In the genomic region with DNA sequence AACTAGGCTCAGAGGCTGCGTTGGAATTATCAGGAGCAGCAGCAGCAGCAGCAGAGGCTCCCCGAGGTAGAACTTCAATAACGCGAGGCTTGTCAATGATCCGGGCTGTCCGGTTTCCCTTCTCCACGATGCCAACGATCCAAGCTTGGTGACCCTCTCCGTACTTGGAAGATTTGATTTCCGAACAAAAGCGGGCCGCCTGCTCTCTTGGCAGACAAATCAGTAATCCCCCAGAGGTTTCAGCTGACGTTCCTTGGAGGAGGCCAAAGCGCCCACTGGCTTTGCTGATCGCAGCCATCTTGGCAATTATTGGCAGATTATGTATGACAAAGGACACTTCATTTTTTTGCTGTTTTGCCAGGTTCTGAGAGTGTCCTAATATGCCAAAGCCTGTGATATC, we compare ENCODE assay signal across 8 mouse cellular contexts. TPM values are rescaled to one million over a fixed set of nuclear protein-coding genes. Genes with fewer than 3 reads are reported as not detected.
DNase-seq lines count a peak whose midpoint lies in the region; ATAC-seq and TF ChIP-seq lines count a peak whose summit lies in the region.

No protein-coding gene starts in this region.

- ATAC-seq in heart, embryonic 12.5 days (ENCODE audit: insufficient number of reproducible peaks, low FRiP score), result no peak
- no peak for ATAC-seq in heart, postnatal 0 days (ENCODE audit: insufficient read depth, low read depth)
- ATAC-seq in liver, postnatal 0 days, result no peak

- H3K4me2 ChIP-seq in heart, embryonic 12.5 days, result peak overlapping the region; percentile 74
- peak overlapping the region; percentile 84 for H3K4me2 ChIP-seq in heart, postnatal 0 days (ENCODE audit: low read depth, low read length)
- peak overlapping the region; percentile 96 for H3K4me2 ChIP-seq in liver, postnatal 0 days (ENCODE audit: low read depth, low read length)

- peaks cover 3% of the 10 kb centered on the region; the same call in 1 of the 2 replicates for H3K9me3 ChIP-seq in heart, embryonic 12.5 days (replicated peaks)
- H3K9me3 ChIP-seq in heart, postnatal 0 days (replicated peaks; ENCODE audit: control insufficient read depth, low read length), result no peaks in the 10 kb centered on the region
- H3K9me3 ChIP-seq in liver, postnatal 0 days (ENCODE audit: low read length), result peaks cover 6% of the 10 kb centered on the region; the same call in 1 of the 2 replicates

- H3K36me3 ChIP-seq in heart, embryonic 12.5 days, result peaks cover 30% of the 10 kb centered on the region
- H3K36me3 ChIP-seq in heart, postnatal 0 days (replicated peaks; ENCODE audit: control insufficient read depth, insufficient read depth, low read length), result peaks cover 16% of the 10 kb centered on the region
- peaks cover 9% of the 10 kb centered on the region for H3K36me3 ChIP-seq in liver, postnatal 0 days (replicated peaks; ENCODE audit: insufficient read depth, low read length)

- H3K27ac ChIP-seq in heart, embryonic 12.5 days (ENCODE audit: poor library complexity, severe bottlenecking), result no peak overlapping the region
- no peak overlapping the region for H3K27ac ChIP-seq in heart, postnatal 0 days (ENCODE audit: low read depth)
- peak overlapping the region; percentile 94 for H3K27ac ChIP-seq in liver, postnatal 0 days (ENCODE audit: low read depth)

- WGBS in heart, embryonic 12.5 days, result 95% methylated on average over 15 of the region's 15 CpGs
- 88% methylated on average over 15 of the region's 15 CpGs for WGBS in heart, postnatal 0 days
- 79% methylated on average over 15 of the region's 15 CpGs for WGBS in liver, postnatal 0 days (ENCODE audit: insufficient replicate concordance)

- H3K27me3 ChIP-seq in heart, embryonic 12.5 days (replicated peaks), result no peaks in the 10 kb centered on the region
- H3K27me3 ChIP-seq in heart, postnatal 0 days (ENCODE audit: control insufficient read depth, insufficient read depth, low read length), result no peaks in the 10 kb centered on the region
- H3K27me3 ChIP-seq in liver, postnatal 0 days (ENCODE audit: insufficient read depth, low read length), result no peaks in the 10 kb centered on the region

- DNase-seq in heart, adult 9 months (ENCODE audit: low spot score in 2 of 2), result no peak
- peak; percentile 33 for DNase-seq in ZHBTc4 (ENCODE audit: low read depth, low spot score)
- no peak for DNase-seq in heart, postnatal 0 days (ENCODE audit: low spot score)
- no peak for DNase-seq in liver, postnatal 0 days
- no peak for DNase-seq in urinary bladder, adult 2 months (ENCODE audit: low spot score)
- no peak for DNase-seq in layer of hippocampus, adult 11-12 months (ENCODE audit: low spot score)
- DNase-seq in gastrocnemius, adult 18-20 months (ENCODE audit: low spot score), result no peak

- TF ChIP-seq EP300 in heart, postnatal 0 days (IDR thresholded peaks at IDR 0.05; ENCODE audit: low read depth), result no peak
- no peak for TF ChIP-seq EP300 in liver, postnatal 0 days (IDR thresholded peaks at IDR 0.05; ENCODE audit: low read depth)

- no peak for TF ChIP-seq CTCF in heart, postnatal 0 days (IDR thresholded peaks at IDR 0.05; ENCODE audit: low read depth)
- TF ChIP-seq CTCF in liver, postnatal 0 days (IDR thresholded peaks at IDR 0.05; ENCODE audit: low read depth), result no peak

- peaks cover 12% of the 10 kb centered on the region for H3K4me1 ChIP-seq in heart, embryonic 12.5 days (replicated peaks)
- peaks cover 11% of the 10 kb centered on the region for H3K4me1 ChIP-seq in heart, postnatal 0 days (ENCODE audit: control insufficient read depth, insufficient read depth)
- peaks cover 11% of the 10 kb centered on the region; the same call in 1 of the 2 replicates for H3K4me1 ChIP-seq in liver, postnatal 0 days (ENCODE audit: insufficient read depth)

- H3K4me3 ChIP-seq in heart, embryonic 12.5 days, result peak overlapping the region; percentile 79
- peak overlapping the region; percentile 80 for H3K4me3 ChIP-seq in heart, postnatal 0 days (ENCODE audit: low read depth, low read length)
- peak overlapping the region; percentile 87 for H3K4me3 ChIP-seq in liver, postnatal 0 days (ENCODE audit: low read depth, low read length)

- no peak overlapping the region for H3K9ac ChIP-seq in heart, embryonic 12.5 days
- H3K9ac ChIP-seq in heart, postnatal 0 days (replicated peaks; ENCODE audit: low read depth, low read length), result no peak overlapping the region
- H3K9ac ChIP-seq in liver, postnatal 0 days (replicated peaks), result peak overlapping the region; percentile 98

RNA-seq across cellular contexts. Expression of gene Sephs2, which starts 1.3 kb away (rescaled TPM):
- polyA plus RNA-seq in heart, embryonic 12.5 days (2016; fragmentation: Nextera tagmentation; extraction: Ambion mirVana), result 86.4 and 87.2 TPM in 2 replicates
- total RNA-seq in heart, postnatal 0 days (2014; rRNA removed; ENCODE audit: low replicate concordance), result 76.5 and 78.0 TPM in 2 replicates
- polyA plus RNA-seq in heart, postnatal 0 days (2015; fragmentation: Nextera tagmentation; extraction: Ambion mirVana), result 51.8 and 55.7 TPM in 2 replicates
- 712 and 714 TPM in 2 replicates for polyA plus RNA-seq in liver, postnatal 0 days (2015; fragmentation: Nextera tagmentation; extraction: Ambion mirVana)
- polyA plus RNA-seq in urinary bladder, adult 2 months (2012; rRNA removed), result 19.8 and 21.1 TPM in 2 replicates
- 10 to 100 TPM; 34.7 to 34.9 TPM for total RNA-seq in gastrocnemius, adult 18-20 months (2021)

RNA-seq across cellular contexts. Expression of gene Dctpp1, which starts 12.1 kb away (rescaled TPM):
- 162 and 163 TPM in 2 replicates for polyA plus RNA-seq in heart, embryonic 12.5 days (2016; fragmentation: Nextera tagmentation; extraction: Ambion mirVana)
- total RNA-seq in heart, postnatal 0 days (2014; rRNA removed; ENCODE audit: low replicate concordance), result 152 and 165 TPM in 2 replicates
- polyA plus RNA-seq in heart, postnatal 0 days (2015; fragmentation: Nextera tagmentation; extraction: Ambion mirVana), result 94.2 and 97.1 TPM in 2 replicates
- 96.8 and 107 TPM in 2 replicates for polyA plus RNA-seq in liver, postnatal 0 days (2015; fragmentation: Nextera tagmentation; extraction: Ambion mirVana)
- polyA plus RNA-seq in urinary bladder, adult 2 months (2012; rRNA removed), result 19.2 and 24.9 TPM in 2 replicates
- total RNA-seq in gastrocnemius, adult 18-20 months (2021), result 10 to 100 TPM; 32.6 TPM

RNA-seq across cellular contexts. Expression of gene Itgal, which starts 23.5 kb away (rescaled TPM):
- 1.0 and 1.1 TPM in 2 replicates for polyA plus RNA-seq in heart, embryonic 12.5 days (2016; fragmentation: Nextera tagmentation; extraction: Ambion mirVana)
- 1.7 and 4.0 TPM in 2 replicates for total RNA-seq in heart, postnatal 0 days (2014; rRNA removed; ENCODE audit: low replicate concordance)
- 0.96 and 1.1 TPM in 2 replicates for polyA plus RNA-seq in heart, postnatal 0 days (2015; fragmentation: Nextera tagmentation; extraction: Ambion mirVana)
- 5.9 and 6.8 TPM in 2 replicates for polyA plus RNA-seq in liver, postnatal 0 days (2015; fragmentation: Nextera tagmentation; extraction: Ambion mirVana)
- 3.4 and 3.5 TPM in 2 replicates for polyA plus RNA-seq in urinary bladder, adult 2 months (2012; rRNA removed)
- total RNA-seq in gastrocnemius, adult 18-20 months (2021), result under 1 TPM; 0.21 to 0.33 TPM

RNA-seq across cellular contexts. Expression of gene Zfp771, which starts 28.5 kb away (rescaled TPM):
- 32.7 and 34.4 TPM in 2 replicates for polyA plus RNA-seq in heart, embryonic 12.5 days (2016; fragmentation: Nextera tagmentation; extraction: Ambion mirVana)
- 38.5 and 43.6 TPM in 2 replicates for total RNA-seq in heart, postnatal 0 days (2014; rRNA removed; ENCODE audit: low replicate concordance)
- 23.3 and 26.4 TPM in 2 replicates for polyA plus RNA-seq in heart, postnatal 0 days (2015; fragmentation: Nextera tagmentation; extraction: Ambion mirVana)
- 15.5 and 17.8 TPM in 2 replicates for polyA plus RNA-seq in liver, postnatal 0 days (2015; fragmentation: Nextera tagmentation; extraction: Ambion mirVana)
- polyA plus RNA-seq in urinary bladder, adult 2 months (2012; rRNA removed), result 49.8 and 54.0 TPM in 2 replicates
- 10 to 100 TPM; 19.7 to 21.1 TPM for total RNA-seq in gastrocnemius, adult 18-20 months (2021)

RNA-seq across cellular contexts. Expression of gene Sept1, which starts 39.6 kb away (rescaled TPM):
- 22.1 and 28.2 TPM in 2 replicates for polyA plus RNA-seq in heart, embryonic 12.5 days (2016; fragmentation: Nextera tagmentation; extraction: Ambion mirVana)
- total RNA-seq in heart, postnatal 0 days (2014; rRNA removed; ENCODE audit: low replicate concordance), result 2.3 and 8.6 TPM in 2 replicates
- polyA plus RNA-seq in heart, postnatal 0 days (2015; fragmentation: Nextera tagmentation; extraction: Ambion mirVana), result 18.7 and 19.4 TPM in 2 replicates
- polyA plus RNA-seq in liver, postnatal 0 days (2015; fragmentation: Nextera tagmentation; extraction: Ambion mirVana), result 16.7 and 17.3 TPM in 2 replicates
- polyA plus RNA-seq in urinary bladder, adult 2 months (2012; rRNA removed), result 19.4 and 22.0 TPM in 2 replicates
- 1 to 10 TPM; 1.0 to 1.3 TPM for total RNA-seq in gastrocnemius, adult 18-20 months (2021)
